Mouse (Mus musculus) heart, embryonic 15.5 days (tissue): ENCODE results near the gene Slc22a18. TPM values are rescaled to one million over a fixed set of nuclear protein-coding genes. Genes with fewer than 3 reads are reported as not detected.
A peak's percentile ranks its signal among the peaks of the same experiment; 100 is the strongest.

Experiments used
- ATAC-seq: fragments of 200-750 bp; cut with Nextera tagmentation; replicated peaks from 2 replicates; pipeline ENCODE4 v1.8.0; 2017; ENCODE audit warnings: low read depth, moderate TSS enrichment; ENCODE audit not compliant: insufficient number of reproducible peaks, insufficient read depth, low FRiP score
- H3K27ac ChIP-seq: fragments of 300-500 bp; sonication (generic); 2 replicates; pipeline ENCODE4 v1.5.1; 2015; ENCODE audit warnings: mild to moderate bottlenecking, inconsistent platforms
- H3K27me3 ChIP-seq: fragments of 300-500 bp; sonication (generic); 2 replicates; pipeline ENCODE4 v1.6.1; 2015; ENCODE audit warnings: inconsistent platforms
- H3K36me3 ChIP-seq: fragments of 300-500 bp; sonication (generic); 2 replicates; pipeline ENCODE4 v1.6.1; 2015; ENCODE audit warnings: mild to moderate bottlenecking, inconsistent platforms
- H3K4me1 ChIP-seq: fragments of 300-500 bp; sonication (generic); replicated peaks from 2 replicates; pipeline ENCODE4 v1.6.1; 2015; ENCODE audit warnings: inconsistent platforms
- H3K4me2 ChIP-seq: fragments of 300-500 bp; sonication (generic); 2 replicates; pipeline ENCODE4 v1.6.1; 2015; ENCODE audit warnings: inconsistent platforms, mild to moderate bottlenecking, moderate library complexity
- H3K4me3 ChIP-seq: fragments of 300-500 bp; sonication (generic); 2 replicates; pipeline ENCODE4 v1.5.1; 2015; ENCODE audit warnings: mild to moderate bottlenecking, inconsistent platforms
- H3K9ac ChIP-seq: fragments of 300-500 bp; sonication (generic); 2 replicates; pipeline ENCODE4 v1.6.1; 2015; ENCODE audit warnings: mild to moderate bottlenecking, inconsistent platforms
- H3K9me3 ChIP-seq: fragments of 300-500 bp; sonication (generic); replicated peaks from 2 replicates; pipeline ENCODE4 v1.6.1; 2016; ENCODE audit warnings: inconsistent platforms
- WGBS: fragments of 180-500 bp; shearing (Covaris S2); methylation state at CpG from one replicate; pipeline ENCODE4 v1.1.7; 2015; ENCODE audit warnings: mixed read lengths; 5-methylcytosine and 5-hydroxymethylcytosine counted together
- polyA plus RNA-seq: library from polyadenylated mRNA; unstranded; fragments of >200 nt; fragmentation: Nextera tagmentation; extraction: Ambion mirVana; gene quantifications from 2 replicates; pipeline ENCODE4 v1.2.1, GENCODE M21; 2015

The Slc22a18 gene
- polyA plus RNA-seq, 1 experiment from 2014 or later, result 0.82 TPM

GRCm38 (mm10) chr7:143489735-143490134, 16.2 kb downstream of the Slc22a18 start:
- Histone ChIP-seq H3K4me3 (no peak overlapping the region), H3K9ac (no peak overlapping the region), H3K9me3 (no peaks in the 10 kb centered on the region), H3K27ac (no peak overlapping the region), H3K36me3 (no peaks in the 10 kb centered on the region), H3K27me3 (peaks cover 36% of the 10 kb centered on the region), H3K4me2 (no peak overlapping the region), H3K4me1 (no peaks in the 10 kb centered on the region)
- no peak for ATAC-seq
- 77% methylated on average over 6 of the region's 6 CpGs for WGBS

- Histone ChIP-seq H3K4me2 (no peak overlapping the region), H3K4me1 (no peaks in the 10 kb centered on the region), H3K9ac (no peak overlapping the region), H3K27me3 (peaks cover 36% of the 10 kb centered on the region), H3K36me3 (no peaks in the 10 kb centered on the region), H3K9me3 (no peaks in the 10 kb centered on the region), H3K4me3 (no peak overlapping the region), H3K27ac (no peak overlapping the region)
- no peak for ATAC-seq
- 74% methylated on average over 6 of the region's 6 CpGs for WGBS
These were observed 20.1 kb downstream of the Slc22a18 start for GRCm38 (mm10) chr7:143493616-143494126.

GRCm38 (mm10) chr7:143495104-143495961, 21.8 kb downstream of the Slc22a18 start:
- Histone ChIP-seq H3K9me3 (no peaks in the 10 kb centered on the region), H3K4me2 (no peak overlapping the region), H3K4me1 (no peaks in the 10 kb centered on the region), H3K27ac (no peak overlapping the region), H3K36me3 (no peaks in the 10 kb centered on the region), H3K27me3 (peaks cover 34% of the 10 kb centered on the region), H3K9ac (no peak overlapping the region), H3K4me3 (no peak overlapping the region)
- no peak for ATAC-seq
- WGBS, result 57% methylated on average over 8 of the region's 8 CpGs

- Histone ChIP-seq H3K4me1 (peaks cover 16% of the 10 kb centered on the region), H3K27me3 (peaks cover 41% of the 10 kb centered on the region), H3K27ac (no peak overlapping the region), H3K4me3 (no peak overlapping the region), H3K9ac (no peak overlapping the region), H3K36me3 (no peaks in the 10 kb centered on the region), H3K9me3 (no peaks in the 10 kb centered on the region), H3K4me2 (no peak overlapping the region)
- 91% methylated on average over 4 of the region's 4 CpGs for whole genome bisulfite sequencing
- ATAC-seq, result no peak
These were observed 25.0 kb downstream of the Slc22a18 start for GRCm38 (mm10) chr7:143498584-143498983.

GRCm38 (mm10) chr7:143500912-143501311, 27.4 kb downstream of the Slc22a18 start:
- no peak for ATAC-seq
- Histone ChIP-seq H3K27ac (no peak overlapping the region), H3K9ac (no peak overlapping the region), H3K4me3 (no peak overlapping the region), H3K9me3 (no peaks in the 10 kb centered on the region), H3K27me3 (peaks cover 57% of the 10 kb centered on the region), H3K4me1 (peaks cover 16% of the 10 kb centered on the region), H3K4me2 (no peak overlapping the region), H3K36me3 (no peaks in the 10 kb centered on the region)
- WGBS, result 45% methylated on average over 2 of the region's 2 CpGs

GRCm38 (mm10) chr7:143501643-143502417, 28.3 kb downstream of the Slc22a18 start:
- ATAC-seq, result no peak; the same call in 1 of the 2 replicates
- H3K27ac ChIP-seq, result no peak overlapping the region

GRCm38 (mm10) chr7:143502418-143503200, 29.1 kb downstream of the Slc22a18 start, which contains the start of gene Phlda2:
Gene Phlda2, minus strand, starts transcription at chr7:143503150.
- H3K36me3 ChIP-seq, result no peaks in the 10 kb centered on the region
- peak within 1 kb of the TSS; percentile 32 for H3K9ac ChIP-seq
- ATAC-seq, result no peak
- no peaks in the 10 kb centered on the region for H3K9me3 ChIP-seq
- H3K4me2 ChIP-seq, result peak within 1 kb of the TSS; percentile 82
- 1% methylated on average over 51 of the region's 51 CpGs for WGBS
- H3K4me1 ChIP-seq, result peaks cover 16% of the 10 kb centered on the region
- H3K27me3 ChIP-seq, result peaks cover 62% of the 10 kb centered on the region
- H3K27ac ChIP-seq, result no peak within 1 kb of the TSS
- H3K4me3 ChIP-seq, result peak within 1 kb of the TSS; percentile 55

More at GRCm38 (mm10) chr7:143501643-143502417, 28.3 kb downstream of the Slc22a18 start:
- Histone ChIP-seq H3K9ac (peak overlapping the region; percentile 32), H3K4me2 (peak overlapping the region; percentile 82), H3K9me3 (no peaks in the 10 kb centered on the region), H3K27me3 (peaks cover 62% of the 10 kb centered on the region), H3K4me3 (peak overlapping the region; percentile 55), H3K4me1 (peaks cover 16% of the 10 kb centered on the region), H3K36me3 (no peaks in the 10 kb centered on the region)
- WGBS, result 2% methylated on average over 55 of the region's 55 CpGs

- WGBS, result 86% methylated on average over 6 of the region's 6 CpGs
- Histone ChIP-seq H3K4me3 (no peak overlapping the region), H3K4me1 (peaks cover 16% of the 10 kb centered on the region), H3K9me3 (no peaks in the 10 kb centered on the region), H3K36me3 (no peaks in the 10 kb centered on the region), H3K4me2 (no peak overlapping the region), H3K27me3 (peaks cover 58% of the 10 kb centered on the region), H3K9ac (no peak overlapping the region), H3K27ac (no peak overlapping the region)
- ATAC-seq, result no peak
These were observed 30.4 kb downstream of the Slc22a18 start for GRCm38 (mm10) chr7:143503926-143504325.

- Histone ChIP-seq H3K9me3 (no peaks in the 10 kb centered on the region), H3K36me3 (no peaks in the 10 kb centered on the region), H3K27me3 (peaks cover 52% of the 10 kb centered on the region), H3K4me1 (peaks cover 19% of the 10 kb centered on the region), H3K4me3 (no peak overlapping the region), H3K4me2 (no peak overlapping the region), H3K27ac (no peak overlapping the region), H3K9ac (no peak overlapping the region)
- WGBS, result 81% methylated on average over 2 of the region's 2 CpGs
- no peak for ATAC-seq
These were observed 31.9 kb downstream of the Slc22a18 start for GRCm38 (mm10) chr7:143505411-143505810.

GRCm38 (mm10) chr7:143505823-143506222, 32.3 kb downstream of the Slc22a18 start:
- Histone ChIP-seq H3K36me3 (no peaks in the 10 kb centered on the region), H3K27me3 (peaks cover 48% of the 10 kb centered on the region), H3K27ac (no peak overlapping the region), H3K9ac (no peak overlapping the region), H3K4me2 (no peak overlapping the region), H3K4me1 (peaks cover 19% of the 10 kb centered on the region), H3K9me3 (no peaks in the 10 kb centered on the region), H3K4me3 (no peak overlapping the region)
- 23% methylated on average over 11 of the region's 11 CpGs for WGBS
- no peak for ATAC-seq

GRCm38 (mm10) chr7:143506271-143506670, 32.7 kb downstream of the Slc22a18 start:
- H3K27ac ChIP-seq, result no peak overlapping the region
- H3K4me2 ChIP-seq, result no peak overlapping the region
- peaks cover 44% of the 10 kb centered on the region for H3K27me3 ChIP-seq
- H3K4me1 ChIP-seq, result peaks cover 19% of the 10 kb centered on the region
- ATAC-seq, result no peak
- WGBS, result 68% methylated on average over 7 of the region's 7 CpGs
- no peak overlapping the region for H3K4me3 ChIP-seq
- no peaks in the 10 kb centered on the region for H3K36me3 ChIP-seq
- no peak overlapping the region for H3K9ac ChIP-seq
- H3K9me3 ChIP-seq, result no peaks in the 10 kb centered on the region
